Mouse (Mus musculus) embryonic facial prominence, embryonic 15.5 days (tissue): ENCODE measurements around the gene Gm20696. TPM values are rescaled to one million over a fixed set of nuclear protein-coding genes. Genes with fewer than 3 reads are reported as not detected.

ENCODE experiments used
- ATAC-seq: fragments of 200-750 bp; cut with Nextera tagmentation; 2 replicates; pipeline ENCODE4 v1.8.0; 2017; ENCODE audit warnings: low read depth, moderate TSS enrichment; ENCODE audit not compliant: insufficient number of reproducible peaks, low FRiP score, low TSS enrichment
- H3K27ac ChIP-seq: fragments of 300-500 bp; sonication (generic); replicated peaks from 2 replicates; pipeline ENCODE4 v1.5.1; 2015; ENCODE audit warnings: mild to moderate bottlenecking, inconsistent platforms
- H3K27me3 ChIP-seq: fragments of 300-500 bp; sonication (generic); 2 replicates; pipeline ENCODE4 v1.6.1; 2015; ENCODE audit warnings: inconsistent platforms
- H3K36me3 ChIP-seq: fragments of 300-500 bp; sonication (generic); 2 replicates; pipeline ENCODE4 v1.6.1; 2015; ENCODE audit warnings: mild to moderate bottlenecking, inconsistent platforms
- H3K4me1 ChIP-seq: fragments of 300-500 bp; sonication (generic); 2 replicates; pipeline ENCODE4 v1.6.1; 2015; ENCODE audit warnings: inconsistent platforms
- H3K4me2 ChIP-seq: fragments of 300-500 bp; sonication (generic); replicated peaks from 2 replicates; pipeline ENCODE4 v1.6.1; 2015; ENCODE audit warnings: mild to moderate bottlenecking, inconsistent platforms
- H3K4me3 ChIP-seq: fragments of 300-500 bp; sonication (generic); replicated peaks from 2 replicates; pipeline ENCODE4 v1.5.1; 2015; ENCODE audit warnings: mild to moderate bottlenecking, inconsistent platforms
- H3K9ac ChIP-seq: fragments of 300-500 bp; sonication (generic); 2 replicates; pipeline ENCODE4 v1.6.1; 2015; ENCODE audit warnings: inconsistent platforms
- H3K9me3 ChIP-seq: fragments of 300-500 bp; sonication (generic); replicated peaks from 2 replicates; pipeline ENCODE4 v1.6.1; 2016; ENCODE audit warnings: inconsistent platforms
- WGBS: fragments of 180-500 bp; shearing (Covaris S2); methylation state at CpG from one replicate; pipeline ENCODE4 v1.1.7; 2015; 5-methylcytosine and 5-hydroxymethylcytosine counted together
- polyA plus RNA-seq: library from polyadenylated mRNA; unstranded; fragments of >200 nt; fragmentation: Nextera tagmentation; extraction: Ambion mirVana; gene quantifications from 2 replicates; pipeline ENCODE4 v1.2.1, GENCODE M21; 2015

The Gm20696 gene
- polyA plus RNA-seq, 1 experiment from 2014 or later = 1.7 TPM

GRCm38 (mm10) chr6:99660443-99660842 is 6.2 kb downstream of the Gm20696 start:
- Histone ChIP-seq H3K36me3 (no peaks in the 10 kb centered on the region), H3K9me3 (no peaks in the 10 kb centered on the region), H3K27ac (no peak overlapping the region), H3K4me3 (no peak overlapping the region), H3K4me2 (no peak overlapping the region), H3K27me3 (no peaks in the 10 kb centered on the region), H3K4me1 (peaks cover 12% of the 10 kb centered on the region; the same call in 1 of the 2 replicates), H3K9ac (no peak overlapping the region)
- 16% methylated on average over 3 of the region's 3 CpGs for WGBS
- no peak for ATAC-seq

DNA sequence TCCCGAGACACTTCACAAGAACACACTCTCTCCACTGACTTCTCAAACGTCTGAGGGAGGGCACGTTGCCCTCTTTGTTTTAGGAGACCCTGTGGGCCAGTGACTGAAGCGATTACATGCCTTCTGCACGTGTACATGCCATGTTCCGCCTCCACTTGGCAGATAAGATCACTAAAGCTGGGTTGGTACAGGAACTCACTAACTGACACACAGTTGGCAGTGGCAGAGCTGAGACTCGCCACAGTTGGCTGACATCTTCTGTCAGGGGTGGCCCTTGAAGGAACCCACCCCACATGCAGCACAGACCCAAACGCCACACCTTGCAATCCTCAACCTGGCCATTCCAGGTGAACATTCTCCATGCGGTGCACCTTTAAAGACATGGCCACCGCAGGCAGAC is 8.0 kb downstream of the Gm20696 start:
- no peak for ATAC-seq
- 0 out of 2 replicates have a peak, but pooled peaks cover 9% of the 10 kb centered on the region for H3K4me1 ChIP-seq
- no peaks in the 10 kb centered on the region for H3K27me3 ChIP-seq
- H3K4me2 ChIP-seq = no peak overlapping the region
- H3K9ac ChIP-seq = no peak overlapping the region
- WGBS = 76% methylated on average over 10 of the region's 10 CpGs
- no peak overlapping the region for H3K27ac ChIP-seq
- H3K4me3 ChIP-seq = no peak overlapping the region
- no peaks in the 10 kb centered on the region for H3K9me3 ChIP-seq
- no peaks in the 10 kb centered on the region for H3K36me3 ChIP-seq

- 86% methylated on average over 2 of the region's 2 CpGs for WGBS
- Histone ChIP-seq H3K4me3 (no peak overlapping the region), H3K36me3 (no peaks in the 10 kb centered on the region), H3K27me3 (no peaks in the 10 kb centered on the region), H3K9me3 (no peaks in the 10 kb centered on the region), H3K4me2 (no peak overlapping the region), H3K4me1 (0 out of 2 replicates have a peak, but pooled peaks cover 9% of the 10 kb centered on the region), H3K27ac (no peak overlapping the region), H3K9ac (no peak overlapping the region)
- ATAC-seq = no peak
Observed at GRCm38 (mm10) chr6:99656088-99656487, 10.5 kb downstream of the Gm20696 start.

DNA sequence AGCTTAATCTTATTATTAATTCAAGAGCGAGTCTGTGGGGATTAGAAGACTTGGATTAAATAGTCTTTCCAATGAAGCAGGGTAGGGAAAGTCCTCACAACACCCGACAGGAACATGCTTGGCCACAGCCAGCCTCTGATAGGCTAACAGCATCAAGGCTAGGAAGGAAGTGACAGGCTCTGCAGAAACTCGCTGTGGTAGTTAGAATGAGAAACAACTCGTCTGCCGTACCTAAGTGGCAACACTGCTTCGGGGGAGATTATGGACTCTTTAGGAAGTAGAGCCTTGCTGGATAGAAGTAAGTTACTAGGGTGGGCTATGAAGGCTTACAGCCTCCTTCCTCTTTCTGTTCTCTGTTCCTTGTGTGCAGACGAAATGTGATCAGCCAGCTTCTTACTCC is 11.1 kb downstream of the Gm20696 start:
- ATAC-seq = no peak
- 0 out of 2 replicates have a peak, but pooled peaks cover 4% of the 10 kb centered on the region for H3K4me1 ChIP-seq
- no peak overlapping the region for H3K9ac ChIP-seq
- no peak overlapping the region for H3K4me3 ChIP-seq
- H3K36me3 ChIP-seq = no peaks in the 10 kb centered on the region
- no peaks in the 10 kb centered on the region for H3K9me3 ChIP-seq
- H3K4me2 ChIP-seq = no peak overlapping the region
- H3K27me3 ChIP-seq = no peaks in the 10 kb centered on the region
- WGBS = 51% methylated on average over 7 of the region's 7 CpGs
- no peak overlapping the region for H3K27ac ChIP-seq

- Histone ChIP-seq H3K27me3 (no peaks in the 10 kb centered on the region), H3K4me3 (no peak overlapping the region), H3K9me3 (no peaks in the 10 kb centered on the region), H3K9ac (no peak overlapping the region), H3K36me3 (no peaks in the 10 kb centered on the region), H3K4me2 (no peak overlapping the region), H3K4me1 (no peaks in the 10 kb centered on the region), H3K27ac (no peak overlapping the region)
- 46% methylated on average over 5 of the region's 5 CpGs for WGBS
- no peak for ATAC-seq
Observed at GRCm38 (mm10) chr6:99654343-99654742, 12.3 kb downstream of the Gm20696 start.

DNA sequence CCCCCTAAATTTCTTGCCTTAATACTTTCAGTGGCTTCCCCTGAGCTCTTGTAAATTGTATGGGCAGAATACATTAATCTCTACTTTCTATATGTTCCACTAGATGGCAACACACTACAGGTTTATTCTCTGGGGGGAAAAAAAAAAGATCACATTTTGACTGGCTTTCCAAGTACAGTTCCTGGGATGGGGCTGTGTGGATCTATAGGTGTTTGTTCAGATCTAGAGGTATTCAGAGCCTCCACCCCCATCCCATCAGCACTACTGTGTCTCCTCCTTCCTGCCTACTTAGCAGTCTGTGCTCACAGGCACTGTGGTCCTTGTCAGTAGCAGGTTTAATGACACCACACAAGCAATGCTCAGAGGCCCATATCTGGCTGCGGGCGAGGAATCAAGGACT is 14.3 kb downstream of the Gm20696 start:
- Histone ChIP-seq H3K27me3 (no peaks in the 10 kb centered on the region), H3K4me1 (no peaks in the 10 kb centered on the region), H3K9ac (no peak overlapping the region), H3K4me3 (no peak overlapping the region), H3K9me3 (no peaks in the 10 kb centered on the region), H3K4me2 (no peak overlapping the region), H3K36me3 (no peaks in the 10 kb centered on the region), H3K27ac (no peak overlapping the region)
- no peak for ATAC-seq
- 82% methylated on average over 2 of the region's 2 CpGs for WGBS

DNA sequence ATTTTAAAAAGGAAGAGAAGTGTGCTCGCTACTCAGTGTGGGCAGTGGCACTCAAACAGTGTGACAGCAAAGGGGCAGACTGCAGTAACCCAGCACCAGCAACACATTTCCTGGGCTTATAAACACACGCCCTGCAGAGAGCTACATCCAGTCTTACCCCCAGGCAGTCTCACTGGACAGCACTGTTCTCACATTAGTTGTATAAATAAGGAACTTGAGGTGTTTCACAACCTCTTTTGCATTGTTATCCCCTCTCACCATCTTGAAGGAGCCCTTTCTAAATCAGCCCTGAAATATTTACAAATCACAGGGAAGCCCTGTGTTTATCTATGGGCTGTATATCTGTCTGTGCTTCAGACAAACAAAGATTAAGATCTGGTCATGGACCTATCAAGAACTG is 17.3 kb downstream of the Gm20696 start:
- Histone ChIP-seq H3K27me3 (no peaks in the 10 kb centered on the region), H3K4me2 (no peak overlapping the region), H3K9me3 (no peaks in the 10 kb centered on the region), H3K9ac (no peak overlapping the region), H3K4me3 (no peak overlapping the region), H3K4me1 (no peaks in the 10 kb centered on the region), H3K27ac (no peak overlapping the region), H3K36me3 (no peaks in the 10 kb centered on the region)
- WGBS = 68% methylated on average over 2 of the region's 2 CpGs
- no peak for ATAC-seq

GRCm38 (mm10) chr6:99646344-99646743 is 20.3 kb downstream of the Gm20696 start:
- H3K27me3 ChIP-seq = no peaks in the 10 kb centered on the region
- H3K36me3 ChIP-seq = no peaks in the 10 kb centered on the region
- no peak for ATAC-seq
- WGBS = 69% methylated on average over 10 of the region's 10 CpGs
- no peak overlapping the region for H3K4me3 ChIP-seq
- H3K9me3 ChIP-seq = no peaks in the 10 kb centered on the region
- no peak overlapping the region for H3K9ac ChIP-seq
- no peak overlapping the region for H3K4me2 ChIP-seq
- no peak overlapping the region for H3K27ac ChIP-seq
- no peaks in the 10 kb centered on the region for H3K4me1 ChIP-seq

DNA sequence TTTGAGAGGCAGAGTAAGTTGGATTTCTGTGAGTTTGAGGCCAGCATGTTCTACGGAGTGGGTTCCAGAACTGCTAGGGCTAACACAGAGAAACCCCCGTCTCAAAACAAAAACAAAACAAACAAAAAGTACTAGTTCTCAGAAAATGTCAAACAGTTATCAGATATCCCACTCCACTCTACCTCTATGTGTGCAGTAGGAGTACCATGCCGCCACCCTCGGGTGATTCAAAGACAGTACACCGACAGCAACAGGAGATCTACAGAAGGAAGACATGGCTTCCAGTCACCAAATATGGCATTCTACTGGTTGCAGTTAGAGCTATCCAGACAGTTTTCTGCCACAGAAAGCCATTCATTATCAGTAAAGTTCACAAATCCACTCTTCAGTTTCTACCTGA is 21.7 kb downstream of the Gm20696 start:
- no peak overlapping the region for H3K4me3 ChIP-seq
- H3K9me3 ChIP-seq = no peaks in the 10 kb centered on the region
- H3K4me1 ChIP-seq = no peaks in the 10 kb centered on the region
- H3K36me3 ChIP-seq = no peaks in the 10 kb centered on the region; the same call in 1 of the 2 replicates
- no peak overlapping the region for H3K9ac ChIP-seq
- 80% methylated on average over 5 of the region's 5 CpGs for WGBS
- H3K27ac ChIP-seq = no peak overlapping the region
- no peak overlapping the region for H3K4me2 ChIP-seq
- ATAC-seq = no peak
- no peaks in the 10 kb centered on the region for H3K27me3 ChIP-seq

- H3K9me3 ChIP-seq = no peaks in the 10 kb centered on the region
- no peak overlapping the region for H3K9ac ChIP-seq
- 88% methylated on average over 5 of the region's 5 CpGs for WGBS
- H3K36me3 ChIP-seq = peaks cover 2% of the 10 kb centered on the region
- H3K4me1 ChIP-seq = no peaks in the 10 kb centered on the region
- no peak overlapping the region for H3K4me2 ChIP-seq
- no peaks in the 10 kb centered on the region for H3K27me3 ChIP-seq
- no peak overlapping the region for H3K4me3 ChIP-seq
- ATAC-seq = no peak
- no peak overlapping the region for H3K27ac ChIP-seq
Observed at GRCm38 (mm10) chr6:99644386-99644785, 22.2 kb downstream of the Gm20696 start.

- Histone ChIP-seq H3K36me3 (peaks cover 4% of the 10 kb centered on the region), H3K4me2 (no peak overlapping the region), H3K27me3 (no peaks in the 10 kb centered on the region), H3K9ac (no peak overlapping the region), H3K27ac (no peak overlapping the region), H3K9me3 (no peaks in the 10 kb centered on the region), H3K4me3 (no peak overlapping the region), H3K4me1 (no peaks in the 10 kb centered on the region)
- 52% methylated on average over 10 of the region's 10 CpGs for WGBS
- ATAC-seq = no peak
Observed at GRCm38 (mm10) chr6:99643439-99644199, 23.0 kb downstream of the Gm20696 start.

DNA sequence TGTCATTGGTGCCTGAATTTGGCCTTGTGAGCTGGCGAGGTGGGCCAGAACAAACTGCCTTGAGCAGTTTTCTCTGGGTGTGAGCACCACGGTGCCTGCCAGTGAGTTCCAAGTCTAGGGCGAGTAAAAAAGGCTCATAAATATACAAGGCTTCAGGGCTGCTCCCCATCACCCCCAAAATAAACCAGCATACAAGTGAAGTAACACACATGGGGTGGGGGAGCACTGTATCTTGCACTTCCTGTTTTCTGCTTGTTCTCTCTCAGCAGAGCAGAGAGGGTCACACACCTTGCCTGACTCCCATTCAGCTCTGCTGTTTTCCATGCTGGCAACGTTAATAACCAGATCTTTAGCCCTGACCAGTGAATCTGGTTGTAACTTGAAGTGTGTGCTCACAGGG is 29.1 kb downstream of the Gm20696 start:
- Histone ChIP-seq H3K4me2 (no peak overlapping the region), H3K4me1 (no peaks in the 10 kb centered on the region), H3K27ac (no peak overlapping the region), H3K9ac (no peak overlapping the region), H3K36me3 (peaks cover 11% of the 10 kb centered on the region), H3K27me3 (no peaks in the 10 kb centered on the region), H3K4me3 (no peak overlapping the region), H3K9me3 (no peaks in the 10 kb centered on the region)
- no peak for ATAC-seq
- WGBS = 64% methylated on average over 4 of the region's 4 CpGs
